Mouse (Mus musculus) kidney, postnatal 14 days (tissue): ENCODE results near the gene Kcnj15.

Experiments
- DNase-seq: peaks from one replicate; pipeline ENCODE4 v3.0.0; 2022; ENCODE audit warnings: mixed read lengths

Gene Kcnj15

GRCm38 (mm10) chr16:95257266-95257894 is at the start of gene Kcnj15:
TSS of gene Kcnj15 (plus strand) at chr16:95257558.
- DNase-seq: no peak

GRCm38 (mm10) chr16:95208243-95208642 is 49.1 kb upstream of the Kcnj15 start:
- no peak for DNase-seq

GRCm38 (mm10) chr16:95209011-95209466 is 48.3 kb upstream of the Kcnj15 start:
- peak; percentile 44 for DNase-seq

- no peak for DNase-seq
These were observed 42.8 kb upstream of the Kcnj15 start for GRCm38 (mm10) chr16:95214251-95215197.

GRCm38 (mm10) chr16:95215782-95216181 is 41.6 kb upstream of the Kcnj15 start:
- DNase-seq: no peak

GRCm38 (mm10) chr16:95216346-95216745 is 41.0 kb upstream of the Kcnj15 start:
- no peak for DNase-seq

GRCm38 (mm10) chr16:95216824-95217223 is 40.5 kb upstream of the Kcnj15 start:
- DNase-seq: no peak

GRCm38 (mm10) chr16:95218783-95219182 is 38.6 kb upstream of the Kcnj15 start:
- DNase-seq: no peak

- DNase-seq: no peak
These were observed 37.9 kb upstream of the Kcnj15 start for GRCm38 (mm10) chr16:95219459-95219858.

- no peak for DNase-seq
These were observed 36.3 kb upstream of the Kcnj15 start for GRCm38 (mm10) chr16:95221051-95221450.

- no peak for DNase-seq
These were observed 35.2 kb upstream of the Kcnj15 start for GRCm38 (mm10) chr16:95222026-95222718.

- DNase-seq: no peak
These were observed 33.9 kb upstream of the Kcnj15 start for GRCm38 (mm10) chr16:95223435-95223834.

- DNase-seq: no peak
These were observed 32.1 kb upstream of the Kcnj15 start for GRCm38 (mm10) chr16:95225285-95225684.

- no peak for DNase-seq
These were observed 25.6 kb upstream of the Kcnj15 start for GRCm38 (mm10) chr16:95231768-95232167.

GRCm38 (mm10) chr16:95234891-95235548 is 22.3 kb upstream of the Kcnj15 start:
- no peak for DNase-seq

- DNase-seq: no peak
These were observed 18.0 kb upstream of the Kcnj15 start for GRCm38 (mm10) chr16:95239209-95239925.

- peak; percentile 76 for DNase-seq
These were observed 16.7 kb upstream of the Kcnj15 start for GRCm38 (mm10) chr16:95240688-95241087.

GRCm38 (mm10) chr16:95241581-95241980 is 15.8 kb upstream of the Kcnj15 start:
- peak; percentile 90 for DNase-seq

GRCm38 (mm10) chr16:95242114-95242513 is 15.2 kb upstream of the Kcnj15 start:
- DNase-seq: peak; percentile 86

GRCm38 (mm10) chr16:95243401-95243800 is 14.0 kb upstream of the Kcnj15 start:
- DNase-seq: no peak

- peak; percentile 59 for DNase-seq
These were observed 12.6 kb upstream of the Kcnj15 start for GRCm38 (mm10) chr16:95244626-95245303.
